Mouse (Mus musculus): ENCODE measurements at regions not wholly inside any gene's neighbourhood (a gene's known extent, or its start where the extent isn't known, plus 50 kb on each side); places are given as distances from the start of the nearest gene placed in this dataset.

- DNase-seq: no peak
Observed at GRCm38 (mm10) chr4:69898831-69899230, 511.4 kb downstream of the Cdk5rap2 start.

- no peak for DNase-seq
Observed at GRCm38 (mm10) chr4:69896111-69896510, 514.1 kb downstream of the Cdk5rap2 start.

GRCm38 (mm10) chr4:69892829-69893175 lies 517.4 kb downstream of the Cdk5rap2 start:
- DNase-seq: no peak

GRCm38 (mm10) chr4:69891898-69892828 lies 518.1 kb downstream of the Cdk5rap2 start:
- DNase-seq: no peak

GRCm38 (mm10) chr4:69890655-69891054 lies 519.6 kb downstream of the Cdk5rap2 start:
- DNase-seq: no peak

GRCm38 (mm10) chr4:69889931-69890634 lies 520.2 kb downstream of the Cdk5rap2 start:
- no peak for DNase-seq

GRCm38 (mm10) chr4:69876734-69877133 lies 533.5 kb downstream of the Cdk5rap2 start:
- no peak for DNase-seq

GRCm38 (mm10) chr4:69870638-69871037 lies 539.6 kb downstream of the Cdk5rap2 start:
- DNase-seq: no peak

GRCm38 (mm10) chr4:69855001-69855400 lies 555.2 kb downstream of the Cdk5rap2 start:
- no peak for DNase-seq

- DNase-seq: no peak
Observed at GRCm38 (mm10) chr4:69852637-69853036, 557.6 kb downstream of the Cdk5rap2 start.

- DNase-seq: no peak
Observed at GRCm38 (mm10) chr4:69849423-69849822, 560.8 kb downstream of the Cdk5rap2 start.

GRCm38 (mm10) chr4:69839868-69840267 lies 570.4 kb downstream of the Cdk5rap2 start:
- no peak for DNase-seq

- DNase-seq: no peak
Observed at GRCm38 (mm10) chr4:69838940-69839339, 571.3 kb downstream of the Cdk5rap2 start.

GRCm38 (mm10) chr4:69824903-69825268 lies 585.4 kb downstream of the Cdk5rap2 start:
- DNase-seq: no peak

- no peak for DNase-seq
Observed at GRCm38 (mm10) chr4:69824215-69824902, 585.9 kb downstream of the Cdk5rap2 start.

GRCm38 (mm10) chr4:69823311-69823940 lies 586.8 kb downstream of the Cdk5rap2 start:
- DNase-seq: peak; percentile 23

GRCm38 (mm10) chr4:69818885-69819284 lies 591.4 kb downstream of the Cdk5rap2 start:
- DNase-seq: no peak

GRCm38 (mm10) chr4:69785481-69786050 lies 624.7 kb downstream of the Cdk5rap2 start:
- DNase-seq: no peak

- DNase-seq: no peak
Observed at GRCm38 (mm10) chr4:69781258-69781657, 629.0 kb downstream of the Cdk5rap2 start.

- no peak for DNase-seq
Observed at GRCm38 (mm10) chr4:69761841-69762240, 648.4 kb downstream of the Cdk5rap2 start.

GRCm38 (mm10) chr4:69759596-69759995 lies 650.6 kb downstream of the Cdk5rap2 start:
- DNase-seq: no peak

- peak; percentile 19 for DNase-seq
Observed at GRCm38 (mm10) chr4:69754567-69754966, 655.7 kb downstream of the Cdk5rap2 start.
